Mouse (Mus musculus): Measurements from ENCODE around the gene Des. TPM values are rescaled to one million over a fixed set of nuclear protein-coding genes. Genes with fewer than 3 reads are reported as not detected.

The Des gene
- total and polyA plus RNA-seq, 2 experiments = 2.4 to 4.0 TPM

- no peak for DNase-seq (ENCODE audit: extremely low read depth, low read depth, low spot score)
- Histone ChIP-seq H3K4me1 (ENCODE audit: control insufficient read depth, insufficient read depth, low read length) (no peaks in the 10 kb centered on the region), H3K27me3 (ENCODE audit: control insufficient read depth, insufficient read depth, low read length) (peaks cover 10% of the 10 kb centered on the region), H3K27ac (replicated peaks; ENCODE audit: insufficient read depth, low read depth, low read length) (no peak overlapping the region), H3K79me2 (ENCODE audit: control insufficient read depth, insufficient read depth, low read length) (no peaks in the 10 kb centered on the region), H3K4me3 (ENCODE audit: insufficient read depth, low read depth, low read length) (no peak overlapping the region), H3K9ac (ENCODE audit: low read depth, low read length) (no peak overlapping the region), H3K36me3 (ENCODE audit: control insufficient read depth, insufficient read depth, low read length) (no peaks in the 10 kb centered on the region)
- TF ChIP-seq POLR2A (IDR thresholded peaks at IDR 0.05; ENCODE audit: extremely low read depth, insufficient read depth, low read length) (no peak), CTCF (IDR thresholded peaks at IDR 0.05; ENCODE audit: low read depth, low read length) (no peak)
- WGBS = 83% methylated on average over 3 of the region's 3 CpGs
Observed at GRCm38 (mm10) chr1:75373276-75373675, 13.1 kb downstream of the Des start.

GRCm38 (mm10) chr1:75374950-75375936 lies 15.1 kb downstream of the Des start, which contains the start of gene Speg:
Gene Speg, plus strand, starts transcription at chr1:75375297.
- no peak within 1 kb of the TSS for H3K27ac ChIP-seq (replicated peaks; ENCODE audit: insufficient read depth, low read depth, low read length)
- no peak within 1 kb of the TSS for H3K9ac ChIP-seq (ENCODE audit: low read depth, low read length)
- H3K4me3 ChIP-seq (ENCODE audit: insufficient read depth, low read depth, low read length) = no peak within 1 kb of the TSS
- no peak for DNase-seq (ENCODE audit: extremely low read depth, low read depth, low spot score)
- TF ChIP-seq POLR2A (IDR thresholded peaks at IDR 0.05; ENCODE audit: extremely low read depth, insufficient read depth, low read length) (no peak), CTCF (IDR thresholded peaks at IDR 0.05; ENCODE audit: low read depth, low read length) (no peak)
- H3K27me3 ChIP-seq (ENCODE audit: control insufficient read depth, insufficient read depth, low read length) = peaks cover 10% of the 10 kb centered on the region
- no peaks in the 10 kb centered on the region for H3K36me3 ChIP-seq (ENCODE audit: control insufficient read depth, insufficient read depth, low read length)
- WGBS = 27% methylated on average over 54 of the region's 57 CpGs
- no peaks in the 10 kb centered on the region for H3K4me1 ChIP-seq (ENCODE audit: control insufficient read depth, insufficient read depth, low read length)
- no peaks in the 10 kb centered on the region for H3K79me2 ChIP-seq (ENCODE audit: control insufficient read depth, insufficient read depth, low read length)

DNA sequence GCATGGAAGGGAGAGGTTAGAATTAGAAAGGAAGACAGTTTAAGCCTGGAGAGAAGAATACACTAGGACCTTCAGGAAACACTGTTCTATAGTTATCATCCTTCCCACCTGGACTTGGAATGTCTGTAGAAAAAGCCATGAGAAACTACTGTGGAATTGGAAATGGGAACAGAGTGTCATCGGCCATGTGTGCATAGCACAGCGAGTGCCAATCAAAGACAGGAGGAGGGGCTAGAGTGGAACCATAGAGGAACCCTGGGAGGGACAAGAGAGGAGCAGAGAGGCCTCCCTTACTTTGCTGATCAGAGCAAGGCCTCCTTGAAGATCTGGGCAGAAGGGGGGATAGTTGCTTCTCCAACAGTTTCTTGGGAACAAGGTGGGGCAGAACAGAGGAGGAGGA lies 19.1 kb downstream of the Des start:
- H3K36me3 ChIP-seq (ENCODE audit: control insufficient read depth, insufficient read depth, low read length) = no peaks in the 10 kb centered on the region
- WGBS = 54% methylated on average over 2 of the region's 2 CpGs
- no peak for TF ChIP-seq CTCF (IDR thresholded peaks at IDR 0.05; ENCODE audit: low read depth, low read length)
- TF ChIP-seq POLR2A (IDR thresholded peaks at IDR 0.05; ENCODE audit: extremely low read depth, insufficient read depth, low read length) = no peak
- H3K79me2 ChIP-seq (ENCODE audit: control insufficient read depth, insufficient read depth, low read length) = no peaks in the 10 kb centered on the region
- no peaks in the 10 kb centered on the region for H3K4me1 ChIP-seq (ENCODE audit: control insufficient read depth, insufficient read depth, low read length)
- no peak overlapping the region for H3K9ac ChIP-seq (ENCODE audit: low read depth, low read length)
- no peak overlapping the region for H3K4me3 ChIP-seq (ENCODE audit: insufficient read depth, low read depth, low read length)
- no peak overlapping the region for H3K27ac ChIP-seq (replicated peaks; ENCODE audit: insufficient read depth, low read depth, low read length)
- H3K27me3 ChIP-seq (ENCODE audit: control insufficient read depth, insufficient read depth, low read length) = peaks cover 17% of the 10 kb centered on the region
- no peak for DNase-seq (ENCODE audit: extremely low read depth, low read depth, low spot score)

DNA sequence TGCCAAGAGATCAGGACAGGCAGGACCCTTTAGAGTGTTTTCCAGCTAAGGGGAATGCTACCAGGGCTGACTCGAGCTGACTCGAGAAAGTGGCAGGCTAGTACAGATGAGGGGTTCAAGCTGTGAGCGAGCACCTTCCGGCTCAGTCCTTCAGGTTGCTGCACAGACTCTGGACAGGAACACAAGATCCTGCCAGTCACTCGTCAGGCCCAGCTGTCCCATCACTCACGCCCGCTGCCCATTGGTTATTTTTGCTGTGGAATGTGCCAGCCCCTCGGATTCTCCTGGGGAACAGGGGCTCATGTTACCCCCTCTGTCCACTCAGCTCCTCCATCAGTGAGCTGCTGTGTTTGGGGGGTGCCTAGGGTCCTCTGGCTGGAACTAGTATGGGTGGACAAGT lies 19.8 kb downstream of the Des start:
- WGBS = 84% methylated on average over 8 of the region's 8 CpGs
- TF ChIP-seq POLR2A (IDR thresholded peaks at IDR 0.05; ENCODE audit: extremely low read depth, insufficient read depth, low read length) = no peak
- TF ChIP-seq CTCF (IDR thresholded peaks at IDR 0.05; ENCODE audit: low read depth, low read length) = no peak
- H3K4me1 ChIP-seq (ENCODE audit: control insufficient read depth, insufficient read depth, low read length) = no peaks in the 10 kb centered on the region
- H3K27ac ChIP-seq (replicated peaks; ENCODE audit: insufficient read depth, low read depth, low read length) = no peak overlapping the region
- H3K9ac ChIP-seq (ENCODE audit: low read depth, low read length) = no peak overlapping the region
- no peaks in the 10 kb centered on the region for H3K79me2 ChIP-seq (ENCODE audit: control insufficient read depth, insufficient read depth, low read length)
- peaks cover 17% of the 10 kb centered on the region for H3K27me3 ChIP-seq (ENCODE audit: control insufficient read depth, insufficient read depth, low read length)
- H3K4me3 ChIP-seq (ENCODE audit: insufficient read depth, low read depth, low read length) = no peak overlapping the region
- DNase-seq (ENCODE audit: extremely low read depth, low read depth, low spot score) = no peak
- H3K36me3 ChIP-seq (ENCODE audit: control insufficient read depth, insufficient read depth, low read length) = no peaks in the 10 kb centered on the region

- H3K27me3 ChIP-seq (ENCODE audit: control insufficient read depth, insufficient read depth, low read length) = peaks cover 10% of the 10 kb centered on the region; the same call in 1 of the 2 replicates
- no peak overlapping the region for H3K27ac ChIP-seq (replicated peaks; ENCODE audit: insufficient read depth, low read depth, low read length)
- no peak for DNase-seq (ENCODE audit: extremely low read depth, low read depth, low spot score)
- no peaks in the 10 kb centered on the region for H3K36me3 ChIP-seq (ENCODE audit: control insufficient read depth, insufficient read depth, low read length)
- H3K4me3 ChIP-seq (ENCODE audit: insufficient read depth, low read depth, low read length) = no peak overlapping the region
- 64% methylated on average over 2 of the region's 2 CpGs for WGBS
- no peaks in the 10 kb centered on the region for H3K79me2 ChIP-seq (ENCODE audit: control insufficient read depth, insufficient read depth, low read length)
- TF ChIP-seq CTCF (IDR thresholded peaks at IDR 0.05; ENCODE audit: low read depth, low read length) (no peak), POLR2A (IDR thresholded peaks at IDR 0.05; ENCODE audit: extremely low read depth, insufficient read depth, low read length) (no peak)
- H3K4me1 ChIP-seq (ENCODE audit: control insufficient read depth, insufficient read depth, low read length) = no peaks in the 10 kb centered on the region
- H3K9ac ChIP-seq (ENCODE audit: low read depth, low read length) = no peak overlapping the region
Observed at GRCm38 (mm10) chr1:75380951-75381350, 20.8 kb downstream of the Des start.

Data from liver, adult 2 months (tissue).